Mouse (Mus musculus): Measurements from ENCODE around the gene Exoc2. TPM values are rescaled to one million over a fixed set of nuclear protein-coding genes. Genes with fewer than 3 reads are reported as not detected.

Exoc2 gene
- 34.8 and 37.1 TPM in 2 replicates for polyA plus RNA-seq (2015; fragmentation: Nextera tagmentation; extraction: Ambion mirVana)

DNA sequence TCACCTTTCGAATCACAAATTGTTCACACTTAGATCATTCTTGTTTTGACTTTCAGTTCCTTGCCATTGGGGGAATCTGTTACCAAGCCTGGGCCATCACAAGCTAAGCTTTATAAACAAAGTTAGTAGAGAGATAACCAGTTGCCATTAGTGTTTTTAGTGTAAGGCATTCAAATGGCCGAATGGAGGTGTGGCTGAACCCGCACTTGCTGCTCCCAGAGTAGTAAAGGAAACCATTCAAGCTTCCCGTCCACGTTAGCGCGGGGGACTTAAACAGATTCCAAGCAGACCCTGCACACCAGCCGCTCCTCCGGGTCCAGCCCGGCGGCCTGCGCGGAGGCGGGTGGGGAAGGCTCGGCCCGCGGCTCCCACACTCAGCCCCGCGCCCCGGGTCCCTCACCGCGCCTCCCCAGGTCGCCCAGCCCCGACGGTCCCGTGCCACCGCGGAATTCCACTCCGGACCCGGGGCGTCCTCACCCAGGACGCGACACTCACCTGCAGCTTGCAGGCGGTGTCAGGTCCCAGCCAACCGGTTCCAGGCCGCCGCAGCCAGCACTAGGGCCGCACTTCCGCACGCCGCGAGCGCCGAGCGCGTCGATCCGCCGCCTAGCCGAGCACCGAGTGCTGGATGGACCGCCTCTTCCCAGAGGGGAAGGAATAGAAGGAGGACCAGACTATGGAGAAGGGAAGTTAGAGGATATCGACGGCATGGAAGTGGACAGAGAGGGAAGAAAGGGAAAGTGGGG is at the start of gene Exoc2, which contains the start of gene Gm5447:
Gene Exoc2, minus strand, starts transcription at position 593 of the 746 bp plus-strand sequence.
Gene Gm5447, plus strand, starts transcription at position 704 of the 746 bp plus-strand sequence.
- Histone ChIP-seq H3K36me3 (ENCODE audit: control insufficient read depth, insufficient read depth, low read length) (no peaks in the 10 kb centered on the region), H3K9ac (ENCODE audit: low read length) (peak within 1 kb of the TSS; percentile 93), H3K4me2 (ENCODE audit: low read depth, low read length) (peak within 1 kb of the TSS; percentile 66), H3K27ac (ENCODE audit: low read length) (peak within 1 kb of the TSS; percentile 90), H3K4me3 (ENCODE audit: low read length) (peak within 1 kb of the TSS; percentile 98), H3K9me3 (ENCODE audit: control insufficient read depth, low read length) (no peaks in the 10 kb centered on the region), H3K27me3 (ENCODE audit: control insufficient read depth, insufficient read depth, low read depth, low read length) (no peaks in the 10 kb centered on the region), H3K4me1 (replicated peaks; ENCODE audit: control insufficient read depth, insufficient read depth, low read length) (peaks cover 16% of the 10 kb centered on the region)
- under 1% methylated on average over 50 of the region's 54 CpGs for WGBS
- peak; percentile 98 for ATAC-seq (ENCODE audit: low read depth)

DNA sequence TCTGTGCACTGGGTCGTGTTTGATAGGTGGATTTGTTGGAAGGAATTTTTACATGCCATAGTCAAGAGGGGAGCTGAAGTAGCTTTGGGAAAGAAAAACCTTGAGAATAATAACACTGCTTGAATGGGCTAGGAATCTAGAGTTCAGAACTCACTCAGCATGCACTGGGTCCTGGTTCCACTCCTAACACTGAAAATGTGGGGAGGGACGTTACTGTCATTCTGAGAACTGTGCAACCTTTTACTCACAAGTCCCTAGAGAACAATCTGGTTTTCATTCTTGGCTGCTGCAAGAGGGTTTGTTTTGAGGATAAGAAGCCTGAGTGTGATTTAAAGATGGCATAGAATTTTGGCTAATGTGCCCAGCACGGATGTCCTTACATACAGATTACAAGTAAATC is 49.8 kb upstream of the Exoc2 start:
- no peak overlapping the region for H3K4me2 ChIP-seq (ENCODE audit: low read depth, low read length)
- H3K4me3 ChIP-seq (ENCODE audit: low read length), result no peak overlapping the region
- H3K36me3 ChIP-seq (ENCODE audit: control insufficient read depth, insufficient read depth, low read length), result no peaks in the 10 kb centered on the region
- H3K9me3 ChIP-seq (ENCODE audit: control insufficient read depth, low read length), result no peaks in the 10 kb centered on the region
- 59% methylated on average over 3 of the region's 3 CpGs for WGBS
- H3K27ac ChIP-seq (ENCODE audit: low read length), result no peak overlapping the region
- H3K4me1 ChIP-seq (replicated peaks; ENCODE audit: control insufficient read depth, insufficient read depth, low read length), result 0 out of 2 replicates have a peak, but pooled peaks cover 3% of the 10 kb centered on the region
- no peak for ATAC-seq (ENCODE audit: low read depth)
- no peak overlapping the region for H3K9ac ChIP-seq (ENCODE audit: low read length)
- no peaks in the 10 kb centered on the region for H3K27me3 ChIP-seq (ENCODE audit: control insufficient read depth, insufficient read depth, low read depth, low read length)

- Histone ChIP-seq H3K4me3 (ENCODE audit: low read length) (no peak overlapping the region), H3K27ac (ENCODE audit: low read length) (peak overlapping the region; percentile 34), H3K36me3 (ENCODE audit: control insufficient read depth, insufficient read depth, low read length) (no peaks in the 10 kb centered on the region), H3K9ac (ENCODE audit: low read length) (no peak overlapping the region), H3K27me3 (ENCODE audit: control insufficient read depth, insufficient read depth, low read depth, low read length) (no peaks in the 10 kb centered on the region), H3K4me2 (ENCODE audit: low read depth, low read length) (no peak overlapping the region), H3K4me1 (replicated peaks; ENCODE audit: control insufficient read depth, insufficient read depth, low read length) (0 out of 2 replicates have a peak, but pooled peaks cover 3% of the 10 kb centered on the region), H3K9me3 (ENCODE audit: control insufficient read depth, low read length) (no peaks in the 10 kb centered on the region)
- peak; percentile 82 for ATAC-seq (ENCODE audit: low read depth)
- WGBS, result 36% methylated on average over 6 of the region's 6 CpGs
These were observed 48.0 kb upstream of the Exoc2 start for GRCm38 (mm10) chr13:31021927-31022326.

DNA sequence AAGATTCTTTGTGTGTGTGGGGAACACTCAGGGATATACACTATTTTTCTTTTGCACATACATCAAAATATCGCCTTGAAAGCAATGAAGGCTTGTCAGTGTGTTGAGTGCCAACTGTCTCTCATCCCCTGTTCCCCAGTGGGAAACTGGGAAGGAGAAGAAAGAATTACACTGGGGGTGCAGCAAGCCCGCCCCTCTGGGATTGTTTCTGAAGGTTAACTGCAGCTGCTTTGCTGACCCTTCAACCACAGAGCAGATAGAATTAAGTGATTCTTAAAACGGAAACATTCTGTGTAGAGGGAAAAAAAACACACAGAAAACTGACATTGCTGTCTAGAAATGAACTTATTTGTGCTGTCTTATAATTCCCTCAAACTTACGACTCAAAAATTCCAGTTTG is 47.6 kb upstream of the Exoc2 start:
- no peaks in the 10 kb centered on the region for H3K9me3 ChIP-seq (ENCODE audit: control insufficient read depth, low read length)
- no peak overlapping the region for H3K4me3 ChIP-seq (ENCODE audit: low read length)
- no peak overlapping the region for H3K9ac ChIP-seq (ENCODE audit: low read length)
- no peak overlapping the region for H3K4me2 ChIP-seq (ENCODE audit: low read depth, low read length)
- H3K27me3 ChIP-seq (ENCODE audit: control insufficient read depth, insufficient read depth, low read depth, low read length), result no peaks in the 10 kb centered on the region
- no peaks in the 10 kb centered on the region for H3K36me3 ChIP-seq (ENCODE audit: control insufficient read depth, insufficient read depth, low read length)
- peak; percentile 94 for ATAC-seq (ENCODE audit: low read depth)
- 0 out of 2 replicates have a peak, but pooled peaks cover 3% of the 10 kb centered on the region for H3K4me1 ChIP-seq (replicated peaks; ENCODE audit: control insufficient read depth, insufficient read depth, low read length)
- 19% methylated on average over 4 of the region's 4 CpGs for WGBS
- H3K27ac ChIP-seq (ENCODE audit: low read length), result peak overlapping the region; percentile 75

DNA sequence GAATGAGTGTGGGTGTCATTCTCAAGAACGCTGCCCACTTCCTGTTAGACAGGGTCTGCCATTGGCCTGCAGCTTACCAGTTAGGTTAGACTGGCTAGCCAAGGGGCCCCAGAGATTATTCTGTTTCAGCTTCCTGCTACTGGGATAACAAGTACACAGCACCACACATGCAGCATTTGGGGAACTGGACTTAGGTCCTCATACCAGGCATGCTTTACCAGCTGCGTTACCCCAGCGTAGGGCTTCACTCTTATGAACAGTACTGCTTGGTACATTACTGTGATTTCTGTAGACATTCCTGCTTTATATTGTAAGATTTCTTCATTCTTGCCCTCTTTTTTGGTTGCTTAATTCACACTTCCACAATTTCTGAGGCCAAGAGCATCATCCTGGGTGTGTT is 43.7 kb upstream of the Exoc2 start:
- Histone ChIP-seq H3K27ac (ENCODE audit: low read length) (no peak overlapping the region), H3K4me3 (ENCODE audit: low read length) (no peak overlapping the region), H3K9ac (ENCODE audit: low read length) (no peak overlapping the region), H3K36me3 (ENCODE audit: control insufficient read depth, insufficient read depth, low read length) (no peaks in the 10 kb centered on the region), H3K27me3 (ENCODE audit: control insufficient read depth, insufficient read depth, low read depth, low read length) (no peaks in the 10 kb centered on the region), H3K4me1 (replicated peaks; ENCODE audit: control insufficient read depth, insufficient read depth, low read length) (0 out of 2 replicates have a peak, but pooled peaks cover 3% of the 10 kb centered on the region), H3K9me3 (ENCODE audit: control insufficient read depth, low read length) (no peaks in the 10 kb centered on the region), H3K4me2 (ENCODE audit: low read depth, low read length) (no peak overlapping the region)
- no peak for ATAC-seq (ENCODE audit: low read depth)
- WGBS, result 90% methylated on average over 3 of the region's 3 CpGs

- ATAC-seq (ENCODE audit: low read depth), result no peak
- Histone ChIP-seq H3K4me3 (ENCODE audit: low read length) (no peak overlapping the region), H3K9ac (ENCODE audit: low read length) (peak overlapping the region; percentile 3; the same call in 1 of the 2 replicates), H3K9me3 (ENCODE audit: control insufficient read depth, low read length) (no peaks in the 10 kb centered on the region), H3K4me1 (replicated peaks; ENCODE audit: control insufficient read depth, insufficient read depth, low read length) (peaks cover 4% of the 10 kb centered on the region; the same call in 1 of the 2 replicates), H3K4me2 (ENCODE audit: low read depth, low read length) (peak overlapping the region; percentile 49), H3K27me3 (ENCODE audit: control insufficient read depth, insufficient read depth, low read depth, low read length) (no peaks in the 10 kb centered on the region), H3K27ac (ENCODE audit: low read length) (no peak overlapping the region), H3K36me3 (ENCODE audit: control insufficient read depth, insufficient read depth, low read length) (no peaks in the 10 kb centered on the region)
- 51% methylated on average over 4 of the region's 4 CpGs for WGBS
These were observed 31.1 kb upstream of the Exoc2 start for GRCm38 (mm10) chr13:31004995-31005394.

DNA sequence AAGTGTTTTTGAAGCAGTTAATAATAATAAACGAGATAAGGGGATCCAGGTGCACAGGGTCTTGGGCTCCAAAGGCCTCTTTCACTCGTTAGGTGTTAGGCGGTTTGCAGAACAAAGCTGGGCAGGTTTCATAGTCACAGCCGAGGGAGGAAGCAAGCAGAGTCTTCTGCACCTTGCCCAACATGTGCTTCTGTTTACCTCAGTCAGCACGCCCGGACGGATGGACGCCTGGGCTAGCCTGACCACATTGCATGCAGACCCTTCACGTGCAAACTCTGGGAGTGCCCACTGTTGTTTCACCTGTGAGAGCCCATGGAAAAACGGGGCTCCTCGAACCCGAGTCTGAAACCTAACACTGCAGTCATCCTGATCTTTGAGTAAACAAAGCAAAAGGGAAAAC is 30.6 kb upstream of the Exoc2 start:
- H3K36me3 ChIP-seq (ENCODE audit: control insufficient read depth, insufficient read depth, low read length), result no peaks in the 10 kb centered on the region
- H3K4me3 ChIP-seq (ENCODE audit: low read length), result peak overlapping the region; percentile 17
- no peak for ATAC-seq (ENCODE audit: low read depth)
- no peaks in the 10 kb centered on the region for H3K27me3 ChIP-seq (ENCODE audit: control insufficient read depth, insufficient read depth, low read depth, low read length)
- 26% methylated on average over 12 of the region's 12 CpGs for WGBS
- H3K4me2 ChIP-seq (ENCODE audit: low read depth, low read length), result peak overlapping the region; percentile 49
- H3K4me1 ChIP-seq (replicated peaks; ENCODE audit: control insufficient read depth, insufficient read depth, low read length), result peaks cover 4% of the 10 kb centered on the region; the same call in 1 of the 2 replicates
- H3K9me3 ChIP-seq (ENCODE audit: control insufficient read depth, low read length), result no peaks in the 10 kb centered on the region
- no peak overlapping the region for H3K27ac ChIP-seq (ENCODE audit: low read length)
- H3K9ac ChIP-seq (ENCODE audit: low read length), result no peak overlapping the region; the same call in 1 of the 2 replicates

- Histone ChIP-seq H3K36me3 (ENCODE audit: control insufficient read depth, insufficient read depth, low read length) (no peaks in the 10 kb centered on the region), H3K9me3 (ENCODE audit: control insufficient read depth, low read length) (no peaks in the 10 kb centered on the region), H3K4me3 (ENCODE audit: low read length) (no peak overlapping the region), H3K27me3 (ENCODE audit: control insufficient read depth, insufficient read depth, low read depth, low read length) (no peaks in the 10 kb centered on the region), H3K9ac (ENCODE audit: low read length) (no peak overlapping the region), H3K4me2 (ENCODE audit: low read depth, low read length) (no peak overlapping the region), H3K27ac (ENCODE audit: low read length) (no peak overlapping the region), H3K4me1 (replicated peaks; ENCODE audit: control insufficient read depth, insufficient read depth, low read length) (peaks cover 4% of the 10 kb centered on the region; the same call in 1 of the 2 replicates)
- WGBS, result 78% methylated on average over 6 of the region's 6 CpGs
- no peak for ATAC-seq (ENCODE audit: low read depth)
These were observed 25.9 kb upstream of the Exoc2 start for GRCm38 (mm10) chr13:30999799-31000198.

DNA sequence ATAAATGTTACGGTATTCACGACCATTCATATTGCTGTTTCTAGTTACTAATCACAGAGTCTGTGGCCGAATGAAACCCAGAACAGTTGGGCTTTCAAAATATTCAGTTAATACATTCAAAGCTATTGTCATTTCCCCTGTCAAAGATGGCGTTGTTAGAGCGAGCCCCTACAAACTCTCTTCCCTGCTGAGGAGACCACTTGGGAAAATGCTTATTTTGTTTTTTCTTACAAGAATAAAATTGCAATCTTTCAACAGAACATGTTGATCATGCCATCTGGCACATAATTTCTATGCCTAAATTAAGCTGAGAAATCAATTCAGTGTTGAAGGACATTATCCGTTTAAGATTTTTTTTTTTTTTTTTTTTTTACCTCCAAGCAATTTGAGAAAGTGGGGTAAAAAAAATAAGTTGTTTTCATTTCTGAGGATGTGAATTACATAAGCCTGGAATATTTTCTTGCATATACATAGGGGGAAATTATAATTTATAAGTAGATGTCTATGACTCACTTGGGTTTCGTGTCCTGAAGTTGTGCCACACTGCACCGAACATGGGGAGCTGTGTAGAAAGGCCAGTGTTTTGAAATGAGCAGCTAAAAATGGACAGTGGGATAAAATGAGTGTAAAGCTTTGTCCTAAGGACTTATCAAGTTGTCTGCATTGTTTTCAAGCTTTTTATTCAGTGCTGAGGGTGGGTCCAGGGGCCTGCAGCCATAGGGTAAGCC is 23.8 kb upstream of the Exoc2 start:
- Histone ChIP-seq H3K9ac (ENCODE audit: low read length) (no peak overlapping the region), H3K9me3 (ENCODE audit: control insufficient read depth, low read length) (no peaks in the 10 kb centered on the region), H3K4me2 (ENCODE audit: low read depth, low read length) (no peak overlapping the region), H3K4me1 (replicated peaks; ENCODE audit: control insufficient read depth, insufficient read depth, low read length) (no peaks in the 10 kb centered on the region; the same call in 1 of the 2 replicates), H3K4me3 (ENCODE audit: low read length) (no peak overlapping the region), H3K27ac (ENCODE audit: low read length) (no peak overlapping the region), H3K27me3 (ENCODE audit: control insufficient read depth, insufficient read depth, low read depth, low read length) (no peaks in the 10 kb centered on the region), H3K36me3 (ENCODE audit: control insufficient read depth, insufficient read depth, low read length) (no peaks in the 10 kb centered on the region)
- 69% methylated on average over 8 of the region's 8 CpGs for WGBS
- ATAC-seq (ENCODE audit: low read depth), result no peak

Data from lung, embryonic 16.5 days (tissue).